Mouse (Mus musculus) limb, embryonic 11.5 days (tissue): Measurements from ENCODE around the gene Sstr2. TPM values are rescaled to one million over a fixed set of nuclear protein-coding genes. Genes with fewer than 3 reads are reported as not detected.
A peak's percentile ranks its signal among the peaks of the same experiment; 100 is the strongest.

ENCODE experiments used
- ATAC-seq: fragments of 200-750 bp; cut with Nextera tagmentation; 2 replicates; pipeline ENCODE4 v1.8.0; 2017; ENCODE audit warnings: low read depth; ENCODE audit not compliant: insufficient number of reproducible peaks, low FRiP score, low TSS enrichment
- DNase-seq: peaks from one replicate; pipeline ENCODE4 v3.0.0-alpha.2; 2015; ENCODE audit warnings: low spot score
- H3K27ac ChIP-seq: fragments of 300-500 bp; sonication (generic); replicated peaks from 2 replicates; pipeline ENCODE4 v1.5.1; 2014; ENCODE audit warnings: low read depth, mild to moderate bottlenecking, low read length
- H3K27me3 ChIP-seq: fragments of 300-500 bp; sonication (generic); 2 replicates; pipeline ENCODE4 v1.6.1; 2014; ENCODE audit warnings: mild to moderate bottlenecking, low read length, mixed read lengths; ENCODE audit not compliant: control insufficient read depth, insufficient read depth
- H3K36me3 ChIP-seq: fragments of 300-500 bp; sonication (generic); 2 replicates; pipeline ENCODE4 v1.6.1; 2014; ENCODE audit warnings: mild to moderate bottlenecking, low read length, moderate library complexity, mixed read lengths; ENCODE audit not compliant: control insufficient read depth, insufficient read depth
- H3K4me1 ChIP-seq: fragments of 300-500 bp; sonication (generic); 2 replicates; pipeline ENCODE4 v1.6.1; 2014; ENCODE audit warnings: low read length, mixed read lengths; ENCODE audit not compliant: control insufficient read depth, insufficient read depth
- H3K4me2 ChIP-seq: fragments of 300-500 bp; sonication (generic); 2 replicates; pipeline ENCODE4 v1.6.1; 2014; ENCODE audit warnings: low read depth, mild to moderate bottlenecking, moderate library complexity; ENCODE audit not compliant: severe bottlenecking
- H3K4me3 ChIP-seq: fragments of 300-500 bp; sonication (generic); 2 replicates; pipeline ENCODE4 v1.5.1; 2014; ENCODE audit warnings: low read depth, low read length
- H3K9ac ChIP-seq: fragments of 300-500 bp; sonication (generic); 2 replicates; pipeline ENCODE4 v1.6.1; 2014; ENCODE audit warnings: mild to moderate bottlenecking, low read length
- H3K9me3 ChIP-seq: fragments of 300-500 bp; sonication (generic); 2 replicates; pipeline ENCODE4 v1.6.1; 2016; ENCODE audit warnings: low read length; ENCODE audit not compliant: control insufficient read depth
- WGBS: fragments of 180-500 bp; shearing (Covaris S2); extraction: QIAGEN DNeasy Blood & Tissue Kit; methylation state at CpG from one replicate; pipeline ENCODE4 v1.1.7; 2014; 5-methylcytosine and 5-hydroxymethylcytosine counted together
- polyA plus RNA-seq: library from polyadenylated mRNA; unstranded; fragments of >200 nt; fragmentation: Nextera tagmentation; extraction: Ambion mirVana; gene quantifications from 2 replicates; pipeline ENCODE4 v1.2.1, GENCODE M21; 2014

Sstr2 gene
- polyA plus RNA-seq, 1 experiment from 2014 or later = 0.48 TPM

DNA sequence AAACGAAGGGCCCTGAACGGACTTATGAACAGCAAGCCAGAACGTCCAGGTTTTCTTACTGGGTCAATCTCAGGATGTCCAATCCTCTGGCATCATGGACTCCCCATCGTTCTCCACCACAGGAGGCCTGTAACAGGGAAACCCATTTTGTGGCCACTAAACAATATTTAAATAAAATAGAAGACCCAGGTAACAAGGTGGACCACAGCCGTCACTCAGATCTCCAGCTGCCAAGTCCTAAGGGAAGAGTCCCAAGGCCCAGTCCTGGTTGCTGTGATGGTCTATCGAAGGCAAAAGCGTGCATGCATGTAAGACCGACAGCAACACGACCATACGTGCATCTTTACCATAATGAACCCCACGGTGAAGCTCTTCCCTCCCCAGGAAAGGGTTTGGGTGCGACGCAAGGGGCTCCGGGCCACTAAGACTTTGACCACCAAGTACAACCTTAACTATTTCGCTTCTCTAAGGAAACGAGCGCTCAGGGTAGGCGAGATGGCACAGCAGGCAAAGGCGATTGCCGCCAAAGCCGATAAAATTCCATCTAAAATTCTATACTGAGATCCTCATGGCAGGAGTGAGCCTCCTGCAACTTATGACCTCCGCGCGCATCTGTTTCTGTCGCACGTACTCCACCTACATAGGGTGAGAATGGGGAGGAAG is 29.7 kb downstream of the Sstr2 start, which contains the start of gene Cog1:
Gene Cog1, plus strand, starts transcription at position 480 of the 663 bp plus-strand sequence.
- Histone ChIP-seq H3K27me3 (no peaks in the 10 kb centered on the region), H3K9me3 (no peaks in the 10 kb centered on the region), H3K27ac (peak within 1 kb of the TSS; percentile 79), H3K9ac (peak within 1 kb of the TSS; percentile 90), H3K4me2 (peak within 1 kb of the TSS; percentile 74), H3K36me3 (peaks cover 7% of the 10 kb centered on the region; the same call in 1 of the 2 replicates), H3K4me1 (peaks cover 17% of the 10 kb centered on the region), H3K4me3 (peak within 1 kb of the TSS; percentile 88)
- 38% methylated on average over 26 of the region's 26 CpGs for whole genome bisulfite sequencing
- ATAC-seq (no peak), DNase-seq (no peak)

DNA sequence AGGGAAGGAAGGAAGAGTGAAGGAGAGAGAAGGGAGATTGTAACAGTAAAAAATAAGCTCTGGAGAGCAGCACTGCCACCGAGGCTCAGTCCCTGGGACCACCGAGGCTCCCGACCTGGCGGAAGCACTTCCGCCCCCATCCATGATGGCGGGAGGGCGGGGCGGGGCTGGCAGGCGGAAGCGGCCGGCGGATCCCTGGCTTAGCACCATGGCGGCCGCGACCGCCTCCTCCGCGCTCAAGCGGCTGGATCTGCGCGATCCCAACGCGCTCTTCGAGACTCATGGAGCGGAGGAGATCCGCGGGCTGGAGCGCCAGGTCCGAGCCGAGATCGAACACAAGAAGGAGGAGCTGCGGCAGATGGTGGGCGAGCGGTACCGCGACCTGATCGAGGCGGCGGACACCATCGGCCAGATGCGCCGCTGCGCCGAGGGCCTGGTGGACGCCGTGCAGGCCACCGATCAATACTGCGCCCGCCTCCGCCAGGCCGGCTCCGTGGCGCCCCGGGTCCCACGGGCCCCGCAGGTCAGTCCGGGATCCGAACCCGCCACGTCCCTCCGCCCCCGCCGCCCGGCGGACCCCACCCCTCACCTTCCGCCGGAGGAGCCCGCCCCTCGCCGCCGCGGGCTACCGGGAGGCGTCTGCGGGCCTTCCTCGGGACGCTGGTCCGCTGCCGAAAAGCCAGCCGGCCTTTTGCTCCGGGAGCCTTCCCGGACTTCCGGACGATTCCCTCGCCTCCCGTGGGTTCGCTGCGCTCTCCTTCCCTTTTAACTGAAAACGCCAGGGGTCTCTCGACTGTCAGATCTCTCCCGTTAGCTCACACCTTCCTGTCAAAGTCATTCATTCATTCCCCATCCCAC is 30.4 kb downstream of the Sstr2 start, which contains the start of gene Slc39a11:
Gene Slc39a11, minus strand, starts transcription at position 727 of the 858 bp plus-strand sequence.
- Histone ChIP-seq H3K27ac (peak within 1 kb of the TSS; percentile 79), H3K4me2 (peak within 1 kb of the TSS; percentile 74), H3K36me3 (peaks cover 9% of the 10 kb centered on the region; the same call in 1 of the 2 replicates), H3K27me3 (no peaks in the 10 kb centered on the region), H3K9me3 (no peaks in the 10 kb centered on the region), H3K4me1 (peaks cover 21% of the 10 kb centered on the region), H3K4me3 (peak within 1 kb of the TSS; percentile 88), H3K9ac (peak within 1 kb of the TSS; percentile 90)
- ATAC-seq (peak; percentile 65; the same call in 1 of the 2 replicates), DNase-seq (peak; percentile 85)
- WGBS = under 1% methylated on average over 77 of the region's 91 CpGs

DNA sequence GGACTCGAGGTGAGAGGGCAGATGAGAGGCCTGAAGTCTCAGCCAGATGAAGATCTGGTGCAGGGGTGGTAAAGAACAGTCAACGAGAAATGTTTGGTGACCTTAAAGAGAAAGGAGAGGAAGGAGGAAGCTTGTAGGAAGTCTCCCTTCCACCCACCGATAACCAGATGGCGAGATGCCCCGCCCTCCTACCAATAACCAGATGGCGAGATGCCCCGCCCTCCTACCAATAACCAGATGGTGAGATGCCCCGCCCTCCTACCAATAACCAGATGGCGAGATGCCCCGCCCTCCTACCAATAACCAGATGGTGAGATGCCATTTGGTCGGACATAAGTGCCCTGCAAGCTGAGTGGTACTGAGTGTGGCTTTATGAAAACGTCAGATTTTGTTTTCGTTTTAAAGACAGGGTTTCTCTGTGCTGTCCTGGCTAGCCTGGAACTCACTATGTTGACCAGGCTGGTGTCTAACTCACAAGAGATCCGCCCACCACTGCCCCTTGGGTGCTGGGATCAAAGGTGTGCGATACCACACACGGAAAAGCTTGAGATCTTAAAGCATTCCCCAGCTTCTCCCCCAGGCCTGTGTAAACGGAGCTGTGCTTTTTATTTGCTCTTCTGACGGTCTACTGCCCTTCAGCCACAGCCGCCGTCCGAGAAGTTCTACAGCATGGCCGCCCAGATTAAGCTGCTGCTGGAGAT is 32.2 kb downstream of the Sstr2 start:
- no peak overlapping the region for H3K9ac ChIP-seq
- peaks cover 12% of the 10 kb centered on the region for H3K36me3 ChIP-seq
- peak overlapping the region; percentile 74; the same call in 1 of the 2 replicates for H3K4me2 ChIP-seq
- no peak for ATAC-seq
- 51% methylated on average over 22 of the region's 22 CpGs for WGBS
- peaks cover 29% of the 10 kb centered on the region for H3K4me1 ChIP-seq
- no peaks in the 10 kb centered on the region for H3K9me3 ChIP-seq
- no peaks in the 10 kb centered on the region for H3K27me3 ChIP-seq
- peak overlapping the region; percentile 68 for H3K27ac ChIP-seq
- peak overlapping the region; percentile 1; the same call in 1 of the 2 replicates for H3K4me3 ChIP-seq
- no peak for DNase-seq

DNA sequence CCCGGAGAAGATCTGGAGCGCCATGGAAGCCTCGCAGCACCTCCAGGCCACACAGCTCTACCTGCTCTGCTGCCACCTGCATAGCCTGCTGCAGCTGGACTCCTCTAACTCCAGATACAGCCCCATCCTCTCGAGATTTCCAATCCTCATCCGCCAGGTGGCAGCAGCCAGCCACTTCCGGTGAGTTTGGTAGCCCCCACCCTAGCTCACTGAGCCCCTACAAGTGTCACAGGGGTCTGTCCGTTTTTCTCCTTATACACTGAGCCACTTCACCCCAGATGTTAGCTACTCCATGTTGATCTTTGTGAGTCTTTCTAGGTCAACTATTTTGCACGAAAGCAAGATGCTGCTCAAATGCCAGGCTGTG is 32.7 kb downstream of the Sstr2 start:
- no peak overlapping the region for H3K27ac ChIP-seq

DNA sequence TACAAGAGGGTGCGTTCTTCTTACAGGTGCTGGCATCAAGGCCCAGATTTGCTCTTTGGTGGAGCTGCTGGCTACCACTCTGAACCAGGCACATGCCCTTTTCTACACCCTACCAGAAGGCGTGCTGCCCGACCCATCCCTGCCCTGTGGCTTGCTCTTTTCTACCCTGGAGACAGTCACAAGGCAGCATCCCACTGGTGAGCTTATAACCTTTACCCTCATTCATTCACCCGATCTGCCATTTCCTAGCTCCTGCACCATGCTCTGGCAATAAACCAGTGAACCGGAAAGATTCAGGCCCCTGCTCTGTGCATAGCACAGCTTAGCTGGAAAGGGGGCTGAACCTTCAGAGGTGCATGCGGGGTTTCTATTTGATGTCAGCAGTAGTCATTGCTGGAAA is 33.4 kb downstream of the Sstr2 start:
- Histone ChIP-seq H3K9ac (no peak overlapping the region), H3K4me1 (peaks cover 29% of the 10 kb centered on the region), H3K9me3 (no peaks in the 10 kb centered on the region), H3K36me3 (peaks cover 17% of the 10 kb centered on the region), H3K27ac (no peak overlapping the region), H3K4me3 (no peak overlapping the region), H3K4me2 (no peak overlapping the region), H3K27me3 (no peaks in the 10 kb centered on the region)
- ATAC-seq (no peak), DNase-seq (no peak)
- 88% methylated on average over 6 of the region's 6 CpGs for WGBS

More for the DNA sequence above, 32.7 kb downstream of the Sstr2 start:
- 54% methylated on average over 8 of the region's 8 CpGs for WGBS
- no peaks in the 10 kb centered on the region for H3K9me3 ChIP-seq
- no peak overlapping the region for H3K4me2 ChIP-seq
- no peak overlapping the region for H3K4me3 ChIP-seq
- H3K27me3 ChIP-seq = no peaks in the 10 kb centered on the region
- ATAC-seq = no peak
- peaks cover 13% of the 10 kb centered on the region for H3K36me3 ChIP-seq
- H3K4me1 ChIP-seq = peaks cover 29% of the 10 kb centered on the region
- peak; percentile 72 for DNase-seq
- no peak overlapping the region for H3K9ac ChIP-seq

DNA sequence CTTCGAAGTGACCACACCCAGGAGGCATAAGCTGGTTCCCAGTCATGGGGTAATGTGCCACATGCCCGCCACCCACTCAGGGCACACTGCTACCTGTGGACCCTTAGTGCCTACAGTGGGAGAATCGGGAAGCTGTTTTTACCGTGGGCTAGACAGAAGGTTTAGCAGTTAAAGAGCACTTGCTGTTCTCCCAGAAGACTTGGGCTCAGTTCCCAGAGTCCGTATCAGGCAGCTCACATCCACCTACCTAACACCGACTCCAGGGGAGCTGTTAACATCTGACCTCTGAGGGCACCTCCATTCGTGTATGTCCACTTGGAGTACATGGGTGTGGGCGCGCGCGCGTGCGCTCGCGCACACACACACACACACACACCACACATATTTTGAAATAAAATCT is 35.0 kb downstream of the Sstr2 start:
- Histone ChIP-seq H3K4me2 (no peak overlapping the region), H3K27me3 (no peaks in the 10 kb centered on the region), H3K27ac (peak overlapping the region; percentile 9; the same call in 1 of the 2 replicates), H3K9ac (no peak overlapping the region), H3K4me3 (no peak overlapping the region), H3K9me3 (no peaks in the 10 kb centered on the region), H3K4me1 (peaks cover 27% of the 10 kb centered on the region), H3K36me3 (peaks cover 24% of the 10 kb centered on the region)
- no peak for ATAC-seq
- DNase-seq = peak; percentile 38
- 78% methylated on average over 15 of the region's 15 CpGs for WGBS

DNA sequence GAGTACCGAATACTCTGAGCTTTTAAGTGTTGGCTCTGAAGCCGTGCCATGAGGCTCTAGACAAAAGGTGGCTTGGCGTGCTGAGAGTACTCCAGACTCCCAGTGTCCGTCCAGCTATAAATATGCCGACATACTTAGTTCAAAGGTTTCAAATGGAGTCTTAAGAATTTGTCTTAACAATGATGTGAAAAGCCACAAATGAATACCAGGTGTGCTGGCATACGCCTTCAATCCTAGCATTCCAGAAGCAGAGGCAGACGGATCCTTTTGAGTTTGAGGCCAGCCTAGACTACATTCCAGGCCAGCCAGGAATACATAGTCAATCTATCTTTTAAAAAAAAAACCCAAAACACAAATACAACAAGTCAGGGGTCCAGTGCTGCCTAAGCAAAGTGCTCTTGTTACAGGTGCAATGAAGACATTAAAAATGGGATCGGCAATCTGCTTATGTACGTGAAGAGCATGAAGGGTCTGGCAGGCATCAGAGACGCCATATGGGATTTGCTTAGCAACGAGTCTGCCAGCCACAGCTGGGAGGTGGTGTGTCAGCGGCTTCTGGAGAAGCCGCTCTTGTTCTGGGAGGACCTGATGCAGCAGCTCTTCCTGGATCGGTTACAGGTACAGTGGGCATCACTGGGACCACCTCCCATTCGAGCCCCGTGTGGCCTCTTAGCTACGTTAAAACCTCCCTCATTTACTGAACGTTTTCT is 35.6 kb downstream of the Sstr2 start:
- peak; percentile 65 for DNase-seq
- 37% methylated on average over 18 of the region's 18 CpGs for WGBS
- peaks cover 27% of the 10 kb centered on the region for H3K4me1 ChIP-seq

More for the DNA sequence above, 35.6 kb downstream of the Sstr2 start:
- Histone ChIP-seq H3K4me2 (0 out of 2 replicates have a peak overlapping the region, but pooled peaks have one; percentile 10), H3K4me3 (no peak overlapping the region), H3K9me3 (no peaks in the 10 kb centered on the region), H3K27me3 (no peaks in the 10 kb centered on the region), H3K9ac (no peak overlapping the region), H3K36me3 (peaks cover 25% of the 10 kb centered on the region), H3K27ac (peak overlapping the region; percentile 47; the same call in 1 of the 2 replicates)
- no peak for ATAC-seq
